Mouse (Mus musculus): Measurements from ENCODE around the gene Bcl9l.

Bcl9l gene

GRCm38 (mm10) chr9:44483510-44484044 is 952 bp downstream of the Bcl9l start:
- DNase-seq (ENCODE audit: low read depth) = peak; percentile 52

GRCm38 (mm10) chr9:44484311-44485104 is 1.9 kb downstream of the Bcl9l start:
- DNase-seq (ENCODE audit: low read depth) = no peak

GRCm38 (mm10) chr9:44485105-44485515 is 2.5 kb downstream of the Bcl9l start:
- DNase-seq (ENCODE audit: low read depth) = no peak

GRCm38 (mm10) chr9:44485516-44486161 is 3.0 kb downstream of the Bcl9l start:
- no peak for DNase-seq (ENCODE audit: low read depth)

- DNase-seq (ENCODE audit: low read depth) = no peak
These were observed 3.7 kb downstream of the Bcl9l start for GRCm38 (mm10) chr9:44486335-44486734.

GRCm38 (mm10) chr9:44486741-44487421 is 4.3 kb downstream of the Bcl9l start:
- DNase-seq (ENCODE audit: low read depth) = no peak

- peak; percentile 20 for DNase-seq (ENCODE audit: low read depth)
These were observed 4.8 kb downstream of the Bcl9l start for GRCm38 (mm10) chr9:44487441-44487840.

- DNase-seq (ENCODE audit: low read depth) = peak; percentile 4
These were observed 5.8 kb downstream of the Bcl9l start for GRCm38 (mm10) chr9:44488416-44488815.

GRCm38 (mm10) chr9:44488855-44489381 is 6.3 kb downstream of the Bcl9l start:
- peak; percentile 23 for DNase-seq (ENCODE audit: low read depth)

- DNase-seq (ENCODE audit: low read depth) = no peak
These were observed 7.0 kb downstream of the Bcl9l start for GRCm38 (mm10) chr9:44489651-44490085.

- DNase-seq (ENCODE audit: low read depth) = peak; percentile 37
These were observed 7.7 kb downstream of the Bcl9l start for GRCm38 (mm10) chr9:44490086-44490967.

GRCm38 (mm10) chr9:44491351-44491750 is 8.7 kb downstream of the Bcl9l start:
- DNase-seq (ENCODE audit: low read depth) = no peak

- no peak for DNase-seq (ENCODE audit: low read depth)
These were observed 10.2 kb downstream of the Bcl9l start for GRCm38 (mm10) chr9:44492631-44493461.

GRCm38 (mm10) chr9:44494261-44494862 is 11.7 kb downstream of the Bcl9l start:
- DNase-seq (ENCODE audit: low read depth) = peak; percentile 70

- peak; percentile 46 for DNase-seq (ENCODE audit: low read depth)
These were observed 12.5 kb downstream of the Bcl9l start for GRCm38 (mm10) chr9:44494863-44495809.

- DNase-seq (ENCODE audit: low read depth) = no peak
These were observed 13.3 kb downstream of the Bcl9l start for GRCm38 (mm10) chr9:44495810-44496344.

- DNase-seq (ENCODE audit: low read depth) = no peak
These were observed 14.3 kb downstream of the Bcl9l start for GRCm38 (mm10) chr9:44496803-44497461.

All from naive thymus-derived CD4-positive, alpha-beta T cell, adult 2 months (primary cell).